Mouse (Mus musculus) myocyte (in vitro differentiated cells): ENCODE data around the gene Plekhb1. TPM values are rescaled to one million over a fixed set of nuclear protein-coding genes. Genes with fewer than 3 reads are reported as not detected.

Experiments
- H3K27me3 ChIP-seq: one replicate; pipeline ENCODE4 v1.6.1; 2011; ENCODE audit not compliant: control insufficient read depth, insufficient read depth, insufficient read length
- H3K36me3 ChIP-seq: one replicate; pipeline ENCODE4 v1.6.1; 2011; ENCODE audit not compliant: control insufficient read depth, insufficient read depth
- H3K4me2 ChIP-seq: one replicate; pipeline ENCODE4 v1.6.1; 2011; ENCODE audit warnings: low read depth, control low read depth
- H3K4me3 ChIP-seq: one replicate; pipeline ENCODE4 v1.5.1; 2011; ENCODE audit warnings: mild to moderate bottlenecking, control low read depth, moderate library complexity
- H3K79me2 ChIP-seq: one replicate; pipeline ENCODE4 v1.6.1; 2011; ENCODE audit not compliant: control insufficient read depth, insufficient read depth
- H3ac ChIP-seq: one replicate; pipeline ENCODE4 v1.6.1; 2011; ENCODE audit not compliant: control insufficient read depth, insufficient read length
- CEBPB ChIP-seq: IDR thresholded peaks from 2 replicates; pipeline ENCODE4 v1.6.1; 2011; ENCODE audit warnings: mild to moderate bottlenecking, moderate library complexity; ENCODE audit not compliant: poor library complexity, insufficient read depth, severe bottlenecking
- E2F4 ChIP-seq: IDR thresholded peaks from one replicate; pipeline ENCODE4 v1.6.1; 2011; ENCODE audit warnings: mild to moderate bottlenecking, control low read depth, moderate library complexity; ENCODE audit not compliant: insufficient read depth
- MAX ChIP-seq: IDR thresholded peaks from one replicate; pipeline ENCODE4 v1.6.1; 2011; ENCODE audit warnings: low read depth, mild to moderate bottlenecking, control low read depth
- MYOD1 ChIP-seq, 3 experiments: IDR thresholded peaks; one replicate each; pipeline ENCODE4 v1.6.1; 2011; ENCODE audit warnings: control low read depth in 2 of 3, low read depth in 2 of 3, mild to moderate bottlenecking in 2 of 3, moderate library complexity in 1 of 3; ENCODE audit not compliant: insufficient read length in 2 of 3, control insufficient read depth in 1 of 3
- MYOG ChIP-seq, 3 experiments: IDR thresholded peaks; one replicate each; pipeline ENCODE4 v1.6.1; 2011; ENCODE audit warnings: control low read depth in 2 of 3, low read depth in 2 of 3, mild to moderate bottlenecking in 2 of 3; ENCODE audit not compliant: insufficient read length in 2 of 3, control insufficient read depth in 1 of 3, insufficient read depth in 1 of 3
- POLR2A ChIP-seq: IDR thresholded peaks from one replicate; pipeline ENCODE4 v1.6.1; 2011; ENCODE audit warnings: low read depth, mild to moderate bottlenecking, control low read depth, moderate library complexity; ENCODE audit not compliant: insufficient read length
- POLR2AphosphoS2 ChIP-seq: IDR thresholded peaks from one replicate; pipeline ENCODE4 v1.6.1; 2011; ENCODE audit warnings: low read depth, control low read depth; ENCODE audit not compliant: insufficient read length
- REST ChIP-seq: IDR thresholded peaks from one replicate; pipeline ENCODE4 v1.6.1; 2011; ENCODE audit warnings: mild to moderate bottlenecking, control low read depth, moderate library complexity; ENCODE audit not compliant: insufficient read depth, insufficient read length
- SRF ChIP-seq: IDR thresholded peaks from one replicate; pipeline ENCODE4 v1.6.1; 2011; ENCODE audit warnings: low read depth; ENCODE audit not compliant: control insufficient read depth, insufficient read length
- TCF12 ChIP-seq: IDR thresholded peaks from one replicate; pipeline ENCODE4 v1.6.1; 2011; ENCODE audit warnings: mild to moderate bottlenecking, control low read depth; ENCODE audit not compliant: poor library complexity, insufficient read depth, severe bottlenecking
- TCF3 ChIP-seq: IDR thresholded peaks from one replicate; pipeline ENCODE4 v1.6.1; 2011; ENCODE audit warnings: low read depth, control low read depth; ENCODE audit not compliant: insufficient read length
- USF1 ChIP-seq: IDR thresholded peaks from one replicate; pipeline ENCODE4 v1.6.1; 2011; ENCODE audit warnings: low read depth, mild to moderate bottlenecking, control low read depth, moderate library complexity
- polyA plus RNA-seq: library from polyadenylated mRNA; unstranded; fragments of >200 nt; fragmentation: generic; extraction: Trizol; gene quantifications from one replicate; pipeline ENCODE4 v1.2.1, GENCODE M21; 2012; ENCODE audit warnings: missing spikeins

The Plekhb1 gene
- 1.9 TPM for polyA plus RNA-seq

- Histone ChIP-seq H3ac (no peak within 1 kb of the TSS), H3K4me3 (peak within 1 kb of the TSS; percentile 4), H3K4me2 (peak within 1 kb of the TSS; percentile 84), H3K79me2 (no peaks in the 10 kb centered on the region), H3K27me3 (no peaks in the 10 kb centered on the region), H3K36me3 (no peaks in the 10 kb centered on the region)
- TF ChIP-seq POLR2A: no peak
- no peak for TF ChIP-seq MYOD1 (IDR thresholded peaks at IDR 0.05; ENCODE audit: control insufficient read depth in 1 of 3, insufficient read length in 2 of 3, low read depth in 2 of 3)
- TF ChIP-seq USF1: no peak
- no peak for TF ChIP-seq TCF12
- TF ChIP-seq POLR2AphosphoS2: no peak
- TF ChIP-seq SRF: no peak
Observed at GRCm38 (mm10) chr7:100662231-100662630, at the start of gene Plekhb1. Gene Plekhb1 (minus strand): TSS chr7:100662414.

GRCm38 (mm10) chr7:100706883-100707480 lies 44.8 kb upstream of the Plekhb1 start:
- Histone ChIP-seq H3K79me2 (peaks cover 25% of the 10 kb centered on the region), H3K27me3 (no peaks in the 10 kb centered on the region), H3K4me2 (peak overlapping the region; percentile 75), H3K4me3 (peak overlapping the region; percentile 70), H3K36me3 (no peaks in the 10 kb centered on the region), H3ac (peak overlapping the region; percentile 63)
- TF ChIP-seq POLR2A (no peak), MYOD1 (IDR thresholded peaks at IDR 0.05; ENCODE audit: control insufficient read depth in 1 of 3, insufficient read length in 2 of 3, low read depth in 2 of 3) (no peak), E2F4 (no peak)

GRCm38 (mm10) chr7:100706143-100706841 lies 44.1 kb upstream of the Plekhb1 start, which contains the start of gene Fam168a:
Gene Fam168a (plus strand): TSS chr7:100706635.
- no peaks in the 10 kb centered on the region for H3K36me3 ChIP-seq
- H3K79me2 ChIP-seq: peaks cover 22% of the 10 kb centered on the region
- H3K27me3 ChIP-seq: no peaks in the 10 kb centered on the region
- peak within 1 kb of the TSS; percentile 70 for H3K4me3 ChIP-seq
- H3K4me2 ChIP-seq: peak within 1 kb of the TSS; percentile 91
- H3ac ChIP-seq: peak within 1 kb of the TSS; percentile 63
- TF ChIP-seq POLR2A: peak; percentile 89
- TF ChIP-seq POLR2AphosphoS2: peak; percentile 80
- TF ChIP-seq SRF: no peak
- peak; percentile 66 for TF ChIP-seq CEBPB
- TF ChIP-seq REST: peak; percentile 8

GRCm38 (mm10) chr7:100699771-100700770 lies 37.9 kb upstream of the Plekhb1 start:
- no peak overlapping the region for H3ac ChIP-seq
- H3K4me3 ChIP-seq: no peak overlapping the region
- H3K4me2 ChIP-seq: no peak overlapping the region
- H3K79me2 ChIP-seq: no peaks in the 10 kb centered on the region
- H3K27me3 ChIP-seq: no peaks in the 10 kb centered on the region
- TF ChIP-seq POLR2AphosphoS2: no peak
- TF ChIP-seq USF1: no peak
- TF ChIP-seq POLR2A: no peak
- no peaks in the 10 kb centered on the region for H3K36me3 ChIP-seq

GRCm38 (mm10) chr7:100693199-100693598 lies 31.0 kb upstream of the Plekhb1 start:
- H3K27me3 ChIP-seq: no peaks in the 10 kb centered on the region

More at GRCm38 (mm10) chr7:100693199-100693598, 31.0 kb upstream of the Plekhb1 start:
- no peaks in the 10 kb centered on the region for H3K79me2 ChIP-seq
- no peak overlapping the region for H3ac ChIP-seq
- no peak overlapping the region for H3K4me3 ChIP-seq
- H3K4me2 ChIP-seq: no peak overlapping the region
- TF ChIP-seq TCF3 (no peak), TCF12 (no peak), USF1 (no peak), REST (no peak), MYOG (IDR thresholded peaks at IDR 0.05; ENCODE audit: control insufficient read depth in 1 of 3, insufficient read depth in 1 of 3, insufficient read length in 2 of 3, low read depth in 2 of 3) (no peak), MAX (no peak), MYOD1 (IDR thresholded peaks at IDR 0.05; ENCODE audit: control insufficient read depth in 1 of 3, insufficient read length in 2 of 3, low read depth in 2 of 3) (no peak), CEBPB (no peak), E2F4 (no peak), POLR2AphosphoS2 (no peak), SRF (no peak)
- H3K36me3 ChIP-seq: no peaks in the 10 kb centered on the region
